Mouse (Mus musculus) midbrain, postnatal 0 days (tissue): ENCODE results near the gene Fmnl2. TPM values are rescaled to one million over a fixed set of nuclear protein-coding genes. Genes with fewer than 3 reads are reported as not detected.

Experiments
- ATAC-seq: fragments of 200-750 bp; cut with Nextera tagmentation; 2 replicates; pipeline ENCODE4 v1.8.0; 2017; ENCODE audit warnings: moderate number of reproducible peaks, mild to moderate bottlenecking, moderate TSS enrichment, moderate library complexity; ENCODE audit not compliant: low FRiP score
- DNase-seq: peaks from one replicate; pipeline ENCODE4 v3.0.0-alpha.2; 2015; ENCODE audit warnings: low spot score
- H3K27ac ChIP-seq: fragments of 300-500 bp; sonication (generic); 2 replicates; pipeline ENCODE4 v1.5.1; 2014; ENCODE audit warnings: low read depth, mild to moderate bottlenecking, low read length, mixed read lengths
- H3K27me3 ChIP-seq: fragments of 300-500 bp; sonication (generic); 2 replicates; pipeline ENCODE4 v1.6.1; 2014; ENCODE audit warnings: low read length, control low read depth, mixed read lengths; ENCODE audit not compliant: insufficient read depth
- H3K36me3 ChIP-seq: fragments of 300-500 bp; sonication (generic); 2 replicates; pipeline ENCODE4 v1.6.1; 2014; ENCODE audit warnings: low read length, control low read depth, mixed read lengths; ENCODE audit not compliant: insufficient read depth
- H3K4me1 ChIP-seq: fragments of 300-500 bp; sonication (generic); 2 replicates; pipeline ENCODE4 v1.6.1; 2014; ENCODE audit warnings: mild to moderate bottlenecking, control low read depth, antibody characterized with exemption, low read length, mixed read lengths; ENCODE audit not compliant: insufficient read depth
- H3K4me2 ChIP-seq: fragments of 300-500 bp; sonication (generic); 2 replicates; pipeline ENCODE4 v1.6.1; 2014; ENCODE audit warnings: low read depth, mild to moderate bottlenecking, low read length, mixed read lengths; ENCODE audit not compliant: poor library complexity, severe bottlenecking
- H3K4me3 ChIP-seq: fragments of 300-500 bp; sonication (generic); 2 replicates; pipeline ENCODE4 v1.5.1; 2014; ENCODE audit warnings: low read depth, mild to moderate bottlenecking, low read length, moderate library complexity
- H3K9ac ChIP-seq: fragments of 300-500 bp; sonication (generic); replicated peaks from 2 replicates; pipeline ENCODE4 v1.6.1; 2014; ENCODE audit warnings: mild to moderate bottlenecking, low read length, moderate library complexity, mixed read lengths; ENCODE audit not compliant: poor library complexity, severe bottlenecking
- H3K9me3 ChIP-seq: fragments of 300-500 bp; sonication (generic); 2 replicates; pipeline ENCODE4 v1.6.1; 2016; ENCODE audit warnings: low read length, control low read depth
- CTCF ChIP-seq: IDR thresholded peaks from 2 replicates; pipeline ENCODE4 v1.5.1; 2016; ENCODE audit warnings: antibody characterized with exemption, mild to moderate bottlenecking
- WGBS: fragments of 180-500 bp; shearing (Covaris S2); extraction: QIAGEN DNeasy Blood & Tissue Kit; methylation state at CpG from one replicate; pipeline ENCODE4 v1.1.7; 2014; 5-methylcytosine and 5-hydroxymethylcytosine counted together
- polyA plus RNA-seq: library from polyadenylated mRNA; unstranded; fragments of >200 nt; fragmentation: Nextera tagmentation; extraction: Ambion mirVana; gene quantifications from 2 replicates; pipeline ENCODE4 v1.2.1, GENCODE M21; 2015
- total RNA-seq: library from RNA; depleted of rRNA; stranded (reverse); fragments of >200 nt; gene quantifications from 2 replicates; pipeline ENCODE4 v1.2.3, GENCODE M21; 2014

Fmnl2 gene
- total and polyA plus RNA-seq, 2 experiments from 2014 or later: 8.4 to 27.0 TPM

GRCm38 (mm10) chr2:52884082-52884481, 26.4 kb downstream of the Fmnl2 start:
- WGBS: 74% methylated on average over 4 of the region's 4 CpGs
- Histone ChIP-seq H3K4me1 (no peaks in the 10 kb centered on the region), H3K4me2 (no peak overlapping the region), H3K9me3 (no peaks in the 10 kb centered on the region), H3K9ac (no peak overlapping the region), H3K4me3 (no peak overlapping the region), H3K27me3 (no peaks in the 10 kb centered on the region), H3K36me3 (no peaks in the 10 kb centered on the region), H3K27ac (no peak overlapping the region)
- DNase-seq (no peak), ATAC-seq (no peak)
- no peak for TF ChIP-seq CTCF

- Histone ChIP-seq H3K4me3 (no peak overlapping the region), H3K36me3 (no peaks in the 10 kb centered on the region), H3K4me2 (no peak overlapping the region), H3K27me3 (no peaks in the 10 kb centered on the region), H3K4me1 (no peaks in the 10 kb centered on the region), H3K9me3 (no peaks in the 10 kb centered on the region), H3K27ac (no peak overlapping the region), H3K9ac (no peak overlapping the region)
- WGBS: 77% methylated on average over 3 of the region's 3 CpGs
- no peak for TF ChIP-seq CTCF
- no peak for ATAC-seq
- no peak for DNase-seq
Observed at GRCm38 (mm10) chr2:52885071-52885470, 27.4 kb downstream of the Fmnl2 start.

GRCm38 (mm10) chr2:52887281-52887680, 29.6 kb downstream of the Fmnl2 start:
- no peaks in the 10 kb centered on the region for H3K27me3 ChIP-seq
- WGBS: 77% methylated on average over 2 of the region's 2 CpGs
- H3K4me3 ChIP-seq: no peak overlapping the region

GRCm38 (mm10) chr2:52891115-52891514, 33.5 kb downstream of the Fmnl2 start:
- ATAC-seq: no peak
- no peak overlapping the region for H3K27ac ChIP-seq
- WGBS: 84% methylated on average over 8 of the region's 8 CpGs
- H3K9me3 ChIP-seq: no peaks in the 10 kb centered on the region
- DNase-seq: no peak
- H3K36me3 ChIP-seq: no peaks in the 10 kb centered on the region
- no peaks in the 10 kb centered on the region for H3K4me1 ChIP-seq
- no peak overlapping the region for H3K4me3 ChIP-seq
- TF ChIP-seq CTCF: no peak
- no peak overlapping the region for H3K9ac ChIP-seq
- H3K4me2 ChIP-seq: no peak overlapping the region
- no peaks in the 10 kb centered on the region for H3K27me3 ChIP-seq

More at GRCm38 (mm10) chr2:52887281-52887680, 29.6 kb downstream of the Fmnl2 start:
- no peak for ATAC-seq
- Histone ChIP-seq H3K9ac (no peak overlapping the region), H3K4me1 (no peaks in the 10 kb centered on the region), H3K27ac (no peak overlapping the region), H3K4me2 (no peak overlapping the region), H3K9me3 (no peaks in the 10 kb centered on the region), H3K36me3 (no peaks in the 10 kb centered on the region)
- no peak for DNase-seq
- no peak for TF ChIP-seq CTCF

- H3K4me1 ChIP-seq: no peaks in the 10 kb centered on the region
- no peaks in the 10 kb centered on the region for H3K27me3 ChIP-seq
- H3K9me3 ChIP-seq: no peaks in the 10 kb centered on the region
- 95% methylated on average over 2 of the region's 2 CpGs for WGBS
- H3K9ac ChIP-seq: no peak overlapping the region
- no peak overlapping the region for H3K4me3 ChIP-seq
- no peak for TF ChIP-seq CTCF
- H3K27ac ChIP-seq: no peak overlapping the region
- no peak for ATAC-seq
- no peak for DNase-seq
- H3K36me3 ChIP-seq: no peaks in the 10 kb centered on the region
- no peak overlapping the region for H3K4me2 ChIP-seq
Observed at GRCm38 (mm10) chr2:52891744-52892143, 34.1 kb downstream of the Fmnl2 start.

- Histone ChIP-seq H3K4me3 (no peak overlapping the region), H3K27ac (no peak overlapping the region), H3K4me1 (no peaks in the 10 kb centered on the region), H3K36me3 (no peaks in the 10 kb centered on the region), H3K4me2 (no peak overlapping the region), H3K9me3 (no peaks in the 10 kb centered on the region), H3K9ac (no peak overlapping the region), H3K27me3 (no peaks in the 10 kb centered on the region)
- WGBS: 71% methylated on average over 6 of the region's 6 CpGs
- ATAC-seq (no peak), DNase-seq (peak; percentile 46)
- TF ChIP-seq CTCF: no peak
Observed at GRCm38 (mm10) chr2:52894983-52895621, 37.4 kb downstream of the Fmnl2 start.
